Mouse (Mus musculus) limb, embryonic 10.5 days (tissue): ENCODE results near the gene Vapa. TPM values are rescaled to one million over a fixed set of nuclear protein-coding genes. Genes with fewer than 3 reads are reported as not detected.

ENCODE experiments used
- DNase-seq: peaks from one replicate; pipeline ENCODE4 v3.0.0-alpha.2; 2017; ENCODE audit warnings: low spot score
- H3K27ac ChIP-seq: fragments of 300-500 bp; sonication (generic); 2 replicates; pipeline ENCODE4 v1.5.1; 2016; ENCODE audit warnings: mild to moderate bottlenecking
- H3K27me3 ChIP-seq: fragments of 300-500 bp; sonication (generic); 2 replicates; pipeline ENCODE4 v1.6.1; 2016; ENCODE audit warnings: low read depth, mild to moderate bottlenecking; ENCODE audit not compliant: poor library complexity, severe bottlenecking
- H3K36me3 ChIP-seq: fragments of 300-500 bp; sonication (generic); 2 replicates; pipeline ENCODE4 v1.6.1; 2016; ENCODE audit warnings: mild to moderate bottlenecking, moderate library complexity
- H3K4me1 ChIP-seq: fragments of 300-500 bp; sonication (generic); 2 replicates; pipeline ENCODE4 v1.6.1; 2016
- H3K4me3 ChIP-seq: fragments of 300-500 bp; sonication (generic); 2 replicates; pipeline ENCODE4 v1.5.1; 2016; ENCODE audit warnings: mild to moderate bottlenecking, moderate library complexity
- H3K9me3 ChIP-seq: fragments of 300-500 bp; sonication (generic); replicated peaks from 2 replicates; pipeline ENCODE4 v1.6.1; 2016; ENCODE audit warnings: mild to moderate bottlenecking
- WGBS: fragments of 180-500 bp; shearing (Covaris S2); methylation state at CpG from one replicate; pipeline ENCODE4 v1.1.7; 2016; 5-methylcytosine and 5-hydroxymethylcytosine counted together
- polyA plus RNA-seq: library from polyadenylated mRNA; unstranded; fragments of >200 nt; fragmentation: Nextera tagmentation; extraction: Ambion mirVana; gene quantifications from 2 replicates; pipeline ENCODE4 v1.2.1, GENCODE M21; 2016

Gene Vapa
- polyA plus RNA-seq, 1 experiment from 2014 or later, result 165 TPM

- H3K27me3 ChIP-seq, result no peaks in the 10 kb centered on the region
- H3K9me3 ChIP-seq, result no peaks in the 10 kb centered on the region
- DNase-seq, result no peak
- peak overlapping the region; percentile 98 for H3K27ac ChIP-seq
- H3K4me3 ChIP-seq, result peak overlapping the region; percentile 98
- H3K4me1 ChIP-seq, result peaks cover 22% of the 10 kb centered on the region
- H3K36me3 ChIP-seq, result peaks cover 5% of the 10 kb centered on the region
- under 1% methylated on average over 41 of the region's 42 CpGs for whole genome bisulfite sequencing
Observed at GRCm38 (mm10) chr17:65613142-65613462, 253 bp downstream of the Vapa start.

GRCm38 (mm10) chr17:65612391-65613141, 789 bp downstream of the Vapa start:
- DNase-seq, result peak; percentile 69
- WGBS, result 2% methylated on average over 88 of the region's 91 CpGs
- peaks cover 5% of the 10 kb centered on the region for H3K36me3 ChIP-seq
- no peaks in the 10 kb centered on the region for H3K9me3 ChIP-seq
- peak overlapping the region; percentile 98 for H3K4me3 ChIP-seq
- H3K27ac ChIP-seq, result peak overlapping the region; percentile 98
- no peaks in the 10 kb centered on the region for H3K27me3 ChIP-seq
- peaks cover 27% of the 10 kb centered on the region for H3K4me1 ChIP-seq

DNA sequence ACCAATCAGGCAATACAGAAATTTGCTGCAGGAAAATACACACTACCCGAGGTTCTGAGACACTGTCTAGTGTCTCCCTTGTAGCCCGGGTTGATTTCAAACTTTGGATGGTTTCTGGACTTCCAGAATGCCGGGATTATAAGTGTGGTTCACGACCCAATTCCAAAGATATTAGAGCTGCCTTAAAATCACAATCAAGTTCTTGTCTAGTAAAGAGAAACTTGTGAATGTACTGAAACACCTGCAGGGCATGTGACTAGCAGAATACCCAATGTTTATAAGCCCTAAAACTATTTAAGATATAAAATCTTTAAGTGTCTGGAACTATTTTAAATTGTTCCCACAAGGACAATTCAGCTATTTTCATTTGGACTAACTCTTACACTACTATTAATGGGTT, 1.6 kb downstream of the Vapa start:
- no peak overlapping the region for H3K27ac ChIP-seq
- peaks cover 5% of the 10 kb centered on the region for H3K36me3 ChIP-seq
- WGBS, result 24% methylated on average over 4 of the region's 4 CpGs
- peaks cover 29% of the 10 kb centered on the region for H3K4me1 ChIP-seq
- no peak for DNase-seq
- H3K9me3 ChIP-seq, result no peaks in the 10 kb centered on the region
- peak overlapping the region; percentile 98 for H3K4me3 ChIP-seq
- no peaks in the 10 kb centered on the region for H3K27me3 ChIP-seq

- H3K4me1 ChIP-seq, result peaks cover 29% of the 10 kb centered on the region
- H3K9me3 ChIP-seq, result no peaks in the 10 kb centered on the region
- H3K36me3 ChIP-seq, result peaks cover 5% of the 10 kb centered on the region
- 86% methylated on average over 5 of the region's 5 CpGs for WGBS
- H3K27ac ChIP-seq, result no peak overlapping the region
- no peak for DNase-seq
- H3K4me3 ChIP-seq, result no peak overlapping the region
- H3K27me3 ChIP-seq, result no peaks in the 10 kb centered on the region
Observed at GRCm38 (mm10) chr17:65608743-65609142, 4.6 kb downstream of the Vapa start.

GRCm38 (mm10) chr17:65608312-65608687, 5.1 kb downstream of the Vapa start:
- Histone ChIP-seq H3K9me3 (no peaks in the 10 kb centered on the region), H3K4me1 (peaks cover 29% of the 10 kb centered on the region), H3K36me3 (peaks cover 5% of the 10 kb centered on the region), H3K4me3 (no peak overlapping the region), H3K27ac (no peak overlapping the region), H3K27me3 (no peaks in the 10 kb centered on the region)
- no peak for DNase-seq
- WGBS, result 89% methylated on average over 2 of the region's 2 CpGs

DNA sequence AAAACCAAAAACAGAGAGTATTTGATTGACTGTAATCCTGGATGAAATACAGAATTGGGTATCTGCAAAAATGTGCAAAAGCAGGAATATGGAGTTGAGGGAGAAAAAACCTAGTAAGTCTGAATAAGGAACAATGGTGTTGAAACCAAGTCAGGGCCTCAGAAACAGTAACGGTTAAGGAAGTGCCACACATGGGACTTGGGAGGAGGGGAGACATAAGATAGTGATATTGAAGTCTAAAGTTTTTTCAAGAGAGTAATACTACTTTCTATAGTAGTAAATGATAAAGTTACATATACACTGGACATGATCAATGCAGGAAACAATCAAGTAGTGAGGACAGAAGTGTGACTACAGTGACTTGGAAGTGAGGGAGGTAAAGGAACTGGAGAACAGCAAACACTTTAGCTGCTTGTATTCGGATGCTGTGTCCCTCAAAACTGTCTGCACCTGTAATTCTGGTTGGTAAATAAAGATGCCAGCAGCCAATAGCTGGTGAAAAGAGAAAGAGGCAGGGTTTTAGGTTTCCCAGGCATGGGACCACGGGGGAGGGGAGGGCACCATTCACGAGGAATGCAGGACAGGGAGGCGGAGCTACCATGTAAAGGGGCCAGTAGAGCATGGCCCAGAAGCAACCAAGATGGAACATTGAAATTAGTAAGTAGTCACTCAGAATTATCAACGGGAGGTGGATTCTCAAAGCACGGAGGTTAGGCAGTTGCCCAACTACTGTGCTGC, 5.6 kb downstream of the Vapa start:
- Histone ChIP-seq H3K4me1 (peaks cover 29% of the 10 kb centered on the region), H3K36me3 (peaks cover 5% of the 10 kb centered on the region), H3K27ac (no peak overlapping the region), H3K27me3 (no peaks in the 10 kb centered on the region), H3K4me3 (no peak overlapping the region), H3K9me3 (no peaks in the 10 kb centered on the region)
- 58% methylated on average over 7 of the region's 7 CpGs for WGBS
- no peak for DNase-seq

- H3K4me1 ChIP-seq, result peaks cover 21% of the 10 kb centered on the region
- no peak overlapping the region for H3K4me3 ChIP-seq
- no peak overlapping the region for H3K27ac ChIP-seq
- H3K9me3 ChIP-seq, result no peaks in the 10 kb centered on the region
- no peak for DNase-seq
- H3K36me3 ChIP-seq, result peaks cover 5% of the 10 kb centered on the region
- no peaks in the 10 kb centered on the region for H3K27me3 ChIP-seq
- WGBS, result 83% methylated on average over 4 of the region's 4 CpGs
Observed at GRCm38 (mm10) chr17:65606014-65606413, 7.3 kb downstream of the Vapa start.

DNA sequence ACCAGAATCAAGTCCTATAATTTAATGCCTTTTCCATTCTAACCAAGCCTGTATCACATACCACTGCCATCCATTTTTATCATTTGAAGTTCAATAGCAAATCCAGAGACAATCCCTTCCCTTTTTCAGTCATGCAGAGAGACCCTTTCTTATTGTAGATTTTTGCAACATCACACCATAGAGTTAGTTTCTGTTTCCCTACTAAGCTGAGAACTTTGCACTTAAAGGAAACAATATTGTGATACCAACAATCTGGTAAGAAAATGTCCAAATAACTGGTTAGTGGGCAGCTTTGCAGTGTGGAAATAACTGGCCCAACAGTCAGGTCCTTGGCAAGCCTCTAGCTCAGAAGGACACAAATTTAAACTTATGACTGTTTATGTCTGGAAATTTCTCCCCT, 8.5 kb downstream of the Vapa start:
- Histone ChIP-seq H3K4me1 (peaks cover 25% of the 10 kb centered on the region), H3K36me3 (peaks cover 5% of the 10 kb centered on the region), H3K27ac (no peak overlapping the region), H3K9me3 (no peaks in the 10 kb centered on the region), H3K4me3 (no peak overlapping the region), H3K27me3 (no peaks in the 10 kb centered on the region)
- DNase-seq, result no peak

GRCm38 (mm10) chr17:65604315-65604714, 9.0 kb downstream of the Vapa start:
- Histone ChIP-seq H3K4me3 (no peak overlapping the region), H3K27me3 (no peaks in the 10 kb centered on the region), H3K9me3 (no peaks in the 10 kb centered on the region), H3K27ac (no peak overlapping the region), H3K36me3 (peaks cover 2% of the 10 kb centered on the region), H3K4me1 (peaks cover 22% of the 10 kb centered on the region)
- DNase-seq, result no peak

DNA sequence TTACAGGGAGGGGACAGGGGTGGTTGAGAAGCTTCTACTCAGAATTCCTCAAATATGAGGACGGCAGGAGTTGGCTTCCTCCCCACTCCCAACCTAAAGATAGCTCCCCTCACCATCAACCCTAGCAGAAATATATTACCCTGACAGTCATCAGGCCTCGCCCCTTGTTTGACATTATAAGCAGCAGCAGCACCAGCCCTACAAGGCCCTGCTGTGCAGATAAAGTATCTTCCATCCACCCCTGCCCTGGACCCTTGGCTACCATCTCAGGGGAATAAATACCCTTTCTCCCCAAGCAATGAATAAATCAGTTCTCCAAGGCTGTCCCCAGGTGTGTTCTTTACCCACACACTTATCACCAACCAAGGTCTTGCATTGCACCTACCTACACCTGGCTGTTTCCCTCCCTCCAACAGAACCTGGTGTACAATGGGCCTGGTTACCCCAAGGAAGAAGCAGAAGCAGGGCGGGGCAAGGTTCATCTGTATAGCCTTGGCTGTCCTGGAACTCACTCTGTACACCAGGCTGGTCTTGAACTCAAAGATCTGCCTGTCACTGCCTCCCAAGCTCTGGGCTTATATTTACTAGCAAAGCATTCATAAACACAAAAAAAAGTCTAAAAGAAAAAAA, 15.4 kb downstream of the Vapa start:
- no peak for DNase-seq
- Histone ChIP-seq H3K27ac (no peak overlapping the region), H3K9me3 (no peaks in the 10 kb centered on the region), H3K4me1 (peaks cover 11% of the 10 kb centered on the region; the same call in 1 of the 2 replicates), H3K4me3 (no peak overlapping the region), H3K27me3 (no peaks in the 10 kb centered on the region), H3K36me3 (peaks cover 11% of the 10 kb centered on the region)
- WGBS, result 82% methylated on average over 3 of the region's 3 CpGs

- H3K27ac ChIP-seq, result no peak overlapping the region
- H3K9me3 ChIP-seq, result no peaks in the 10 kb centered on the region
- WGBS, result 95% methylated on average over 8 of the region's 8 CpGs
- H3K4me3 ChIP-seq, result no peak overlapping the region
- no peak for DNase-seq
- peaks cover 6% of the 10 kb centered on the region; the same call in 1 of the 2 replicates for H3K4me1 ChIP-seq
- no peaks in the 10 kb centered on the region for H3K27me3 ChIP-seq
- peaks cover 42% of the 10 kb centered on the region for H3K36me3 ChIP-seq
Observed at GRCm38 (mm10) chr17:65594687-65595086, 18.7 kb downstream of the Vapa start.

- Histone ChIP-seq H3K4me1 (no peaks in the 10 kb centered on the region), H3K27ac (no peak overlapping the region), H3K36me3 (peaks cover 54% of the 10 kb centered on the region), H3K27me3 (no peaks in the 10 kb centered on the region), H3K4me3 (no peak overlapping the region), H3K9me3 (no peaks in the 10 kb centered on the region)
- WGBS, result 98% methylated on average over 3 of the region's 3 CpGs
- no peak for DNase-seq
Observed at GRCm38 (mm10) chr17:65586892-65587291, 26.5 kb downstream of the Vapa start.

DNA sequence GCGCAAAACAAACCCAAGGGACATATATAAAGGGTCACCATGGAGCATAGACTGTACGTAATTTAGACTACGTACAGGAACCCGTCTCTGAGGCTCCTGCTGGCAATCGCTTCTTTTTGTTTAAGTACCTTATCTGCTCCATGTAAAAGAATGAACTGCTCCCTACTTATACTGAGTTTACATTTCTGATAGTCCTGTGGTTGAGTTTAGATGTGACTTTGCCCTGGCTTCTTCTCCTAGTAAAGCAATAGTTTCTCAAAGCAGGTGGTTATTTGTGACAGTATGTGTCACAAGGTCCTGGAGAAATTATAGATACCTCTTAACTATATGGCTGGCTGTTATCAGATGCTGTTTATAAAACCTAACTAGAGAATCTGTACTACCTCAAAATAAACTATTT, 31.9 kb downstream of the Vapa start:
- peaks cover 57% of the 10 kb centered on the region for H3K36me3 ChIP-seq
- H3K9me3 ChIP-seq, result no peaks in the 10 kb centered on the region
- H3K4me3 ChIP-seq, result no peak overlapping the region
- no peaks in the 10 kb centered on the region for H3K4me1 ChIP-seq
- WGBS, result 97% methylated on average over 5 of the region's 5 CpGs
- H3K27ac ChIP-seq, result no peak overlapping the region
- DNase-seq, result no peak
- no peaks in the 10 kb centered on the region for H3K27me3 ChIP-seq
